Comparison of ENCODE assay signal across 28 mouse cellular contexts in genomic region chr6:119781109-119781508, GRCm38 (mm10).
DNase-seq lines count a peak whose midpoint lies in the region; ATAC-seq and TF ChIP-seq lines count a peak whose summit lies in the region.
"Had no signal": no experiment of that assay in that cellular context is flagged by ENCODE, and none has a peak within 500 bp of the region (broad histone marks: within the 10 kb centered on the region; RNA-seq: fewer than 3 reads in every experiment).

No protein-coding gene starts in this region.

- H3K9ac ChIP-seq in heart, embryonic 12.5 days, result no peak overlapping the region
- H3K9ac ChIP-seq: embryonic facial prominence, embryonic 12.5 days; forebrain, embryonic 13.5 days; forebrain, embryonic 15.5 days; forebrain, postnatal 0 days had no signal

- TF ChIP-seq CTCF in layer of hippocampus, adult 2 months (conservative IDR thresholded peaks at IDR 0.05), result 0 out of 2 replicates have a peak, but pooled peaks have one; percentile 11
- TF ChIP-seq CTCF in lung, adult 2 months (IDR thresholded peaks at IDR 0.05; ENCODE audit: insufficient read depth, low read length), result no peak

- H3K4me3 ChIP-seq in heart, embryonic 12.5 days, result no peak overlapping the region
- no peak overlapping the region for H3K4me3 ChIP-seq in layer of hippocampus, adult 2 months
- no peak overlapping the region for H3K4me3 ChIP-seq in lung, adult 2 months (replicated peaks; ENCODE audit: extremely low read depth, low read depth, low read length)
- H3K4me3 ChIP-seq: embryonic facial prominence, embryonic 10.5 days; embryonic facial prominence, embryonic 12.5 days; forebrain, embryonic 10.5 days; forebrain, embryonic 13.5 days; forebrain, embryonic 15.5 days had no signal

- no peaks in the 10 kb centered on the region for H3K9me3 ChIP-seq in heart, embryonic 12.5 days (replicated peaks)
- H3K9me3 ChIP-seq: embryonic facial prominence, embryonic 10.5 days; embryonic facial prominence, embryonic 12.5 days; forebrain, embryonic 10.5 days; forebrain, embryonic 13.5 days; forebrain, embryonic 15.5 days; G1E had no signal

- no peaks in the 10 kb centered on the region for H3K27me3 ChIP-seq in heart, embryonic 12.5 days (replicated peaks)
- H3K27me3 ChIP-seq: CH12.LX; embryonic facial prominence, embryonic 12.5 days; forebrain, embryonic 13.5 days; forebrain, embryonic 15.5 days; Patski had no signal

- H3K36me3 ChIP-seq in heart, embryonic 12.5 days, result peaks cover 14% of the 10 kb centered on the region

- peak; percentile 53 for DNase-seq in heart, adult 11 months
- DNase-seq in layer of hippocampus, adult 2 months (ENCODE audit: low spot score in 2 of 2), result no peak
- no peak for DNase-seq in layer of hippocampus, postnatal 36 days
- DNase-seq in lung, postnatal 36 days, result peak; percentile 5
- DNase-seq in lung, adult 2 months, result no peak
- DNase-seq in spleen, adult 18-20 months, result no peak
- DNase-seq: adrenal gland, adult 8-10 months; adrenal gland, postnatal 14 days; adrenal gland, postnatal 36 days; B cell, adult 2 months; cerebellum, adult 11-12 months; cerebellum, adult 2 months; cerebellum, adult 9-10 months; cerebellum, postnatal 10 days; cerebellum, postnatal 25 days; forebrain, postnatal 0 days had no signal

- ATAC-seq in heart, embryonic 12.5 days (ENCODE audit: insufficient number of reproducible peaks, low FRiP score), result no peak
- 0 out of 2 replicates have a peak, but pooled peaks have one; percentile 39 for ATAC-seq in erythroid progenitor cell, adult 5-6 weeks (replicated peaks; ENCODE audit: low FRiP score, poor library complexity, severe bottlenecking)
- ATAC-seq: activated CD4-positive, CD25-positive, alpha-beta regulatory T cell, adult 4 months; CD4-positive, CD25-positive, alpha-beta regulatory T cell, adult 4 months; forebrain, embryonic 13.5 days; forebrain, embryonic 15.5 days; forebrain, postnatal 0 days; Patski had no signal

- H3K27ac ChIP-seq in heart, embryonic 12.5 days (ENCODE audit: poor library complexity, severe bottlenecking), result no peak overlapping the region
- H3K27ac ChIP-seq in layer of hippocampus, adult 2 months, result no peak overlapping the region
- H3K27ac ChIP-seq: embryonic facial prominence, embryonic 10.5 days; embryonic facial prominence, embryonic 12.5 days; forebrain, embryonic 10.5 days; forebrain, embryonic 13.5 days; forebrain, embryonic 15.5 days had no signal

- H3K4me1 ChIP-seq in heart, embryonic 12.5 days (replicated peaks), result peaks cover 11% of the 10 kb centered on the region
- no peaks in the 10 kb centered on the region for H3K4me1 ChIP-seq in lung, adult 2 months (ENCODE audit: control insufficient read depth, insufficient read depth, low read length)
- H3K4me1 ChIP-seq: embryonic facial prominence, embryonic 10.5 days; embryonic facial prominence, embryonic 12.5 days; forebrain, embryonic 10.5 days; forebrain, embryonic 13.5 days; forebrain, embryonic 15.5 days had no signal

- H3K4me2 ChIP-seq in heart, embryonic 12.5 days, result no peak overlapping the region
- H3K4me2 ChIP-seq: embryonic facial prominence, embryonic 12.5 days; forebrain, embryonic 13.5 days; forebrain, embryonic 15.5 days had no signal

- WGBS in heart, embryonic 12.5 days, result 65% methylated on average over 3 of the region's 3 CpGs
- 64% methylated on average over 3 of the region's 3 CpGs for WGBS in lung, adult 2 months

- TF ChIP-seq POLR2A in lung, adult 2 months (IDR thresholded peaks at IDR 0.05; ENCODE audit: borderline replicate concordance, extremely low read depth, low read depth, low read length), result no peak

Comparison
In these comparisons a context has a peak if more than half of its experiments do, and no peak if none do; other contexts are left out.
1. DNase-seq: peak in heart, adult 11 months (single experiment) and lung, postnatal 36 days (single experiment); none in layer of hippocampus, adult 2 months (0 of 2), layer of hippocampus, postnatal 36 days (0 of 2), lung, adult 2 months (single experiment) and spleen, adult 18-20 months (0 of 2).